Mouse (Mus musculus) neural tube, embryonic 12.5 days (tissue): Measurements from ENCODE around the gene Pmm2. TPM values are rescaled to one million over a fixed set of nuclear protein-coding genes. Genes with fewer than 3 reads are reported as not detected.

Experiments
- ATAC-seq: fragments of 200-750 bp; cut with Nextera tagmentation; 2 replicates; pipeline ENCODE4 v1.8.0; 2017; ENCODE audit warnings: low read depth, mild to moderate bottlenecking, moderate TSS enrichment, moderate library complexity; ENCODE audit not compliant: low FRiP score
- H3K27ac ChIP-seq: fragments of 300-500 bp; sonication (generic); 2 replicates; pipeline ENCODE4 v1.5.1; 2016
- H3K27me3 ChIP-seq: fragments of 300-500 bp; sonication (generic); replicated peaks from 2 replicates; pipeline ENCODE4 v1.6.1; 2016; ENCODE audit warnings: mild to moderate bottlenecking
- H3K36me3 ChIP-seq: fragments of 300-500 bp; sonication (generic); 2 replicates; pipeline ENCODE4 v1.6.1; 2016; ENCODE audit warnings: mild to moderate bottlenecking
- H3K4me1 ChIP-seq: fragments of 300-500 bp; sonication (generic); 2 replicates; pipeline ENCODE4 v1.6.1; 2016
- H3K4me2 ChIP-seq: fragments of 300-500 bp; sonication (generic); replicated peaks from 2 replicates; pipeline ENCODE4 v1.6.1; 2016; ENCODE audit warnings: mild to moderate bottlenecking
- H3K4me3 ChIP-seq: fragments of 300-500 bp; sonication (generic); 2 replicates; pipeline ENCODE4 v1.5.1; 2016
- H3K9ac ChIP-seq: fragments of 300-500 bp; sonication (generic); 2 replicates; pipeline ENCODE4 v1.6.1; 2016; ENCODE audit warnings: mild to moderate bottlenecking
- H3K9me3 ChIP-seq: fragments of 300-500 bp; sonication (generic); 2 replicates; pipeline ENCODE4 v1.6.1; 2016; ENCODE audit warnings: mild to moderate bottlenecking
- WGBS: fragments of 180-500 bp; shearing (Covaris S2); methylation state at CpG from one replicate; pipeline ENCODE4 v1.1.7; 2016; 5-methylcytosine and 5-hydroxymethylcytosine counted together
- polyA plus RNA-seq: library from polyadenylated mRNA; unstranded; fragments of >200 nt; fragmentation: Nextera tagmentation; extraction: Ambion mirVana; gene quantifications from 2 replicates; pipeline ENCODE4 v1.2.1, GENCODE M21; 2016

Gene Pmm2
- polyA plus RNA-seq, 1 experiment from 2014 or later, result 49.3 TPM

DNA sequence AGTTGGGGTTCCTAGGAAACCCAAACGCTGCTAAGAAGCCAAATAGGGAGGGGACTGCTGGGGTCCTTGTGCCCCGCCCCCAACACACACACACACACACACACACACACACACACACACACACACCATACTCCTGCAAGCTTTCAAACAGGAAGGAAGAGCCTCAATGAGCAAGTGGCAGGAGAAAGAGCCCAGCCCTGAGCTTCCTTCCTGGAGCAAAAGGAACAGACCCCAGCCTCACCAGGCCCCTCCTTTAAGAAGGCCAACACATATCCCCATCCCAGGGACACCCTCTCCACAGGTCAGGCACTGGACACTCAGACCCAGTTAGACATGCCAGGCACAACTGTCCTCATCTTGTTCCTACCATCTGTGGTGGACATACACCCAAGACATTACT is 25.5 kb downstream of the Pmm2 start:
- H3K27me3 ChIP-seq, result no peaks in the 10 kb centered on the region
- H3K36me3 ChIP-seq, result peaks cover 70% of the 10 kb centered on the region
- WGBS, result 73% methylated on average over 2 of the region's 2 CpGs
- no peak for ATAC-seq
- no peak overlapping the region for H3K4me2 ChIP-seq
- H3K9ac ChIP-seq, result no peak overlapping the region
- no peak overlapping the region for H3K4me3 ChIP-seq
- no peak overlapping the region for H3K27ac ChIP-seq
- peaks cover 43% of the 10 kb centered on the region for H3K4me1 ChIP-seq
- H3K9me3 ChIP-seq, result no peaks in the 10 kb centered on the region

DNA sequence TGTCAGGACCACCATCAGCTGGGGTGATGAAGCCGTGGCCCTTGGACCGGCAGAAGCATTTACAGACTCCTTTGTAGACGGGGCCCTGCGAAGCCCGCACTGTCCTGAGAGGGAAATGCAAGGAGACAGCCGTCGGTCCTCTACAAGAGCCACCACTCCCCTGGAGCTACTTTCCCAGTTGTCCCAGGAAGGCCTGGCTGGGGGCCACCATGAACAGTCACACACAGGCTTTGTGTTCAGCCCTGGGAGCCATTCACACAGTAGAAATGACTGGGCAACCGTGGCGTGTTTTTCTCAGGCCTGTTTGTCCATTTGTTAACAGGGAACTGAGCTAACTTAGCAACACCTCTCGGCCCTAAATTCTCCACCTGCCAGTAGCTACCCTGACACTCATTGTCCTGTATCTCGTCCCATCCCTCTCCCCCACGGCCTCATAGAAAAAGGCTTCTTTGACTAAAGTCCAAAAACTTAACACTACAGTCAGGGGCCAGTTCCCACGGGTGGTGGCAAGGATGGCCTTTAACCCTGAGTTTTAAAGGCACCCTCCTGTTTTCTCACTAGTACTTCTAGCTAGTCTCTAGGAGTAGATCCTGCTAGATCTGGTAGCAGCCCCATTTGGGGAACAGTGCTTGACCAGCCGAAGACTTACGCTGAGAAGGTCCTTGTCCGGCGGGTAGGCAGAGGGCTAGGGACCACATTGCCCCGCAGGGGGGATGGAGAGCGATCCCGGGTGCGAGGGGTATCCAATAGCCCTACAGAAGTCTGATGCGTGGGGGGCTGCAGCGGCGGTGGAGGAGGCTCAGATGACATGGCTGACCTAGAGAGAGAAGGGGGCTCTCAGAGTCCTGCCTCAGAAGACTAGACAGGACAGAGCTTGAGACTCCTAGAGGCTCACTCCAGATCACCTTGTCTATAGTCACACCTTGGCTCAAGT is 26.4 kb downstream of the Pmm2 start:
- H3K36me3 ChIP-seq, result peaks cover 65% of the 10 kb centered on the region

DNA sequence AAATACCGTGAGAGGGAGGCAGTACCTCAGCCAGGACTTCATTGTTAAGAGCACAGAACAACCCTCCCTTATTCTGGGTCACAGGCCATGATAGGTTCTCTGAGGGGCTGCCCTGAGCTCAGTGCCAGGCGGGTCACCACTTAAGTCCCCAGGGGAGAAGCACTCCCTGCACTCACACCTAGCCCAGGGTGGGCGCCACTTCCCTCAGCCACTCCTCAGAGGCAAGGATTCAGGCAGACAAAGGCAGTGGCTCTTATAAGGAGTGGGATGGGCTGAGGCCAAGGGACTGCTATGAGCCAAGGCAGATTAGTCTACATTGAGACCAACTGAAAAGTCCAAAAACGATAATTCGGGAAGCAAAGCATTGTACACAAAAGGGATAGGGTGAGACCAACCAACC is 27.9 kb downstream of the Pmm2 start:
- H3K27me3 ChIP-seq, result no peaks in the 10 kb centered on the region
- WGBS, result 86% methylated on average over 5 of the region's 5 CpGs
- H3K9ac ChIP-seq, result no peak overlapping the region
- H3K4me1 ChIP-seq, result peaks cover 66% of the 10 kb centered on the region
- H3K36me3 ChIP-seq, result peaks cover 52% of the 10 kb centered on the region
- H3K27ac ChIP-seq, result no peak overlapping the region
- H3K9me3 ChIP-seq, result no peaks in the 10 kb centered on the region
- no peak overlapping the region for H3K4me2 ChIP-seq
- H3K4me3 ChIP-seq, result no peak overlapping the region
- ATAC-seq, result no peak

More for the DNA sequence above, 26.4 kb downstream of the Pmm2 start:
- Histone ChIP-seq H3K27me3 (no peaks in the 10 kb centered on the region), H3K4me3 (no peak overlapping the region), H3K9ac (no peak overlapping the region; the same call in 1 of the 2 replicates), H3K4me2 (0 out of 2 replicates have a peak overlapping the region, but pooled peaks have one; percentile 5), H3K9me3 (no peaks in the 10 kb centered on the region), H3K4me1 (peaks cover 52% of the 10 kb centered on the region), H3K27ac (no peak overlapping the region)
- WGBS, result 81% methylated on average over 24 of the region's 24 CpGs
- ATAC-seq, result no peak

DNA sequence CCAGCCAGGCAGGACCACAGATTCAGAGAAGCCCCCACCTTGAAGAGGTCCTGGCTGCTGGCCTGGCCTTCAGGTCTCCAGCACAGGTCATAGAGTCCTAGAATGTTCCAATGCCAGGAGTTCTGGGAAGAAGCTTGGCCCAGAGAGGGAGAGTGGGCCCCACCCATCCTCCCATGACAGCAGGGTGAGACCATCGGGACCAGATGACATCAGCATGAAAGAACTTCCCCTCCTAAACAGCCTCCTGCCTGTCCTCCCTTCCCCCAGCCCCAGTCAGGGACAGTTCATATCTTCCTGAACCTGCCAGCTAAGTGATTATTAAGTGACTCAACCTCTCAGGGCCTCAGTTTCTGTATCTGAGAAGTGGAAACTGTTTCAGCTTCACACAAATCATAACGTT is 29.0 kb downstream of the Pmm2 start:
- no peak for ATAC-seq
- H3K9ac ChIP-seq, result no peak overlapping the region
- H3K27me3 ChIP-seq, result no peaks in the 10 kb centered on the region
- no peak overlapping the region for H3K4me3 ChIP-seq
- no peak overlapping the region for H3K27ac ChIP-seq
- H3K9me3 ChIP-seq, result no peaks in the 10 kb centered on the region
- 73% methylated on average over 2 of the region's 2 CpGs for WGBS
- peaks cover 73% of the 10 kb centered on the region for H3K4me1 ChIP-seq
- H3K4me2 ChIP-seq, result no peak overlapping the region
- H3K36me3 ChIP-seq, result peaks cover 43% of the 10 kb centered on the region

DNA sequence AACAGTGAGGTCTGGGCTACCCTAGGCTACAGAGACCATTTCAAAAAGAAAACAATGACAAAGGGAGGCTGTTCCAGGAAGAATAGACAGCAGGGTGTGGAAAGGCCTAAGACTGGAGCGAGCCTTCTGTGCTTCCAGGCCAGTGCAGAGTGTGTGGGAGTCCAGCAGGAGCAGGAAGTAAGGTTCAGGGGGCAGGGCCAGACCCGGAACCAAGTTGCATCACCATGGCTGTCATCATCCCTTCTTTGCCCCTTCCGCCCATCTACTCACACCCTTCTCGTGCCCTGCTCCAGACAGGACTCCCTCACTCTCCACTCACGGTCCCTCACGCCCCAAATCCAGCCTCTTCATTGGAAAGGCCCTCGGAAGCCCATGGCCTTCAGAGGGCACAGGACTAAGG is 29.8 kb downstream of the Pmm2 start:
- peaks cover 73% of the 10 kb centered on the region for H3K4me1 ChIP-seq
- no peak overlapping the region for H3K4me3 ChIP-seq
- no peaks in the 10 kb centered on the region for H3K27me3 ChIP-seq
- peaks cover 35% of the 10 kb centered on the region for H3K36me3 ChIP-seq
- H3K9ac ChIP-seq, result peak overlapping the region; percentile 33; the same call in 1 of the 2 replicates
- ATAC-seq, result no peak
- peak overlapping the region; percentile 21 for H3K4me2 ChIP-seq
- H3K27ac ChIP-seq, result no peak overlapping the region
- no peaks in the 10 kb centered on the region for H3K9me3 ChIP-seq
- WGBS, result 85% methylated on average over 7 of the region's 7 CpGs

DNA sequence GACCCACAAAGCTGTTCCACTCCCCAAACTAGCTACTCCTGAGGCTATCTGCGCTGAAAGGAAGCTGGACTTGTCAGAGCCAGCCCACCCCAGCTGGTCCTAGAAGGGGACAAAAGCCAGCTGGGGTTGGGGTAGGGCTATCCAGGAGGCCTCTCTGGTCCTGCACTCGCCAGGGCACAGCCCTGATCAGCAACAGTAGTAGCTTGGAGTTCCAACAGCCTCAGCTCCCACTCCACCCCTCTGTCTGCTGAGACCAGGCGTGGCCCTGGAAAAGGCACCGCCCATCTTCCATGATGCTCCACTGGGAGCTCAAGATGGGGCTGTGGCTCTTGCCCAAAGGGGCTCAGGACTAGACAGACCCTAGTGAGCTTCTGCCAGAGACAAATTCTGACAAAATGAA is 30.3 kb downstream of the Pmm2 start:
- Histone ChIP-seq H3K4me2 (peak overlapping the region; percentile 21), H3K9ac (peak overlapping the region; percentile 33; the same call in 1 of the 2 replicates), H3K4me3 (no peak overlapping the region), H3K36me3 (peaks cover 30% of the 10 kb centered on the region), H3K27me3 (no peaks in the 10 kb centered on the region), H3K27ac (no peak overlapping the region), H3K9me3 (no peaks in the 10 kb centered on the region), H3K4me1 (peaks cover 70% of the 10 kb centered on the region)
- WGBS, result 72% methylated on average over 4 of the region's 4 CpGs
- ATAC-seq, result no peak

DNA sequence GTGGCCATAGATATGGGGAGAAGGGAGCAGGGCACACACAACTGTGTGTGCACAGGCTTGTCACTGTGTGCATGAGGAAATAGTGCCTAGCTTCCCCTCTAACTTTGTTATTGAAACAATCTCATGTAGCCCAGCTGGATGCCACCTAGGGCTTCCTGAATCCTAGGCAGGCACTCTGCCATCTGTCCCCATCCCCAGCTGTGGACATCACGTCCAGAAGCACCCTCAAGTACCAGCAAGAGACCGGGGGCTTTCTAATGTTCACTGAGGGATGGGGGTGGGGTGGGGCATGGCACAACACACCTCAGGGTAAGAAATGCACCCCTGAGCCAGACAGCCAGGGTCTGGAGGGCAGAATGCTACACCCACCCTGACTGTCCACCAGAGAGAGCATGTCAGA is 30.9 kb downstream of the Pmm2 start:
- H3K9me3 ChIP-seq, result no peaks in the 10 kb centered on the region
- 77% methylated on average over 2 of the region's 2 CpGs for WGBS
- no peak for ATAC-seq
- no peak overlapping the region for H3K4me3 ChIP-seq
- H3K36me3 ChIP-seq, result peaks cover 24% of the 10 kb centered on the region
- H3K9ac ChIP-seq, result 0 out of 2 replicates have a peak overlapping the region, but pooled peaks have one; percentile 1
- no peak overlapping the region for H3K27ac ChIP-seq
- 0 out of 2 replicates have a peak, but pooled peaks cover 3% of the 10 kb centered on the region for H3K27me3 ChIP-seq
- peaks cover 67% of the 10 kb centered on the region for H3K4me1 ChIP-seq
- H3K4me2 ChIP-seq, result peak overlapping the region; percentile 83

DNA sequence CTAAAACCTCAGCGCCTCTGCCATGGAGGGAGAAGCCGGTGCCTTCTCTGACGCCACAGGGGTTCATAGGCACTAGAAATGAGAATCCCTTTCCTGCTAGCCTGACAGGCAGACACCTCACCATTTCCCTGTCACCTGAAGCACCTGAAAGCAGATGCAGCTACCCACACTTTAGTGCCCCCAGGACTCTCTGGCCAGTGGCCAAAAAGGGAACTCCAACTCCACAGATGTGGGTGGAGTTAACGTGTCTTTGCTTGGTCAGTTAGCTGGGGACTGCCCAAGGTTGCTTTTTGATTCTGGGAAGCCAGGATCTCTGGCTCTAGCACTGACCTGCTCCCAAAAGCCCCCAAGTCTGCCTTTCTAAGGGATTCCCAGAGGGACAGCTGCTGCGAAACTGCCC is 32.0 kb downstream of the Pmm2 start:
- 0 out of 2 replicates have a peak, but pooled peaks cover 3% of the 10 kb centered on the region for H3K27me3 ChIP-seq
- peaks cover 58% of the 10 kb centered on the region for H3K4me1 ChIP-seq
- 55% methylated on average over 5 of the region's 5 CpGs for WGBS
- no peaks in the 10 kb centered on the region for H3K9me3 ChIP-seq
- H3K27ac ChIP-seq, result peak overlapping the region; percentile 26; the same call in 1 of the 2 replicates
- peak overlapping the region; percentile 83 for H3K4me2 ChIP-seq
- H3K36me3 ChIP-seq, result peaks cover 15% of the 10 kb centered on the region; the same call in 1 of the 2 replicates
- ATAC-seq, result no peak
- H3K9ac ChIP-seq, result peak overlapping the region; percentile 74
- H3K4me3 ChIP-seq, result peak overlapping the region; percentile 75

DNA sequence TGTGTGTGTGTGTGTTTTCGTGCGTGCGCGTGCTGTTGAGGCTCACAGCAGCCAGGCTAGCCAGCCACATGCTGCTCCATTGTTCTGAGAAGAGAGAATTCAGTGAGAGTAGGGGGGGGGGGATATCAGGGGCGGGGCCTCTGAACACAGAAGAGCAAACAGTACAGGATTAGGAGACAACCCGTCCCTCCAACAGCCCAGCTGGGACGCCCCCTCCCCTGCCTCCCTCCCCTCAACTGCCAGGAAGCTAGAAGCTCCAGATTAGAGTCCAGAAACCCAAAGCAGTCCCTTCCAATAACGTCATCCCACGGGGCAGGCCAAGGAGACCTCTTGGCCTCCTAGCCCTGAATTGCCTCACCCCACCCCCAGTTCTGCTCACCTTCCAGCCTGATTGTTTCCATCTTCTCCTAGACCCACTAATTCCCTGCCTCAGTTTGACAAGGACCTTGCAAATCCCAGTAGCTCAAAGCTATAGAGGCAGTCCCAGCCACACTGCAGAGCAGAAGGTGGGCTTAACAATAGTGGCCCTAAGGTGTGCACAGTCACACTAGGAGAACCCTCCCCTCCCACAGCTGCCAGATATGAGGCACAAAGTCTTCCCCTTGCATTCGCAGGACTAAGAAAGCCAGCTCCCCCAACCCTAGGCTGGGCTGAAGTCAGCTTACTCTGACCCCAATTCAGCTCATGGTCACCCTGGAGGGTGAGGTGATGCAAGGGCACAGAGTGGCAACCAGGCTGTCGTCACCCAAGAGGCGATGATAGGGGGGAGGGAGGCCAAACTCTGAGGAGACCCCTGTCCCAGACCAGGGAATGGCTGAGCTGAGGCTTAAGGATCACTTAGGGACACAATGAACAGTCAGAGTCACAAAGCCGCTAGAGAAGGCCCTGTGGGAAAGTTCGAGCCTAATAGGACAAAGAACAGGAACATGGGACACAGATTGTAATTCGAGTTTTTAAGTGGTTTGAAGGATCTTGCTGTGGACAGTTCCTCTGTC is 32.9 kb downstream of the Pmm2 start:
- H3K4me3 ChIP-seq, result peak overlapping the region; percentile 75
- H3K9ac ChIP-seq, result peak overlapping the region; percentile 74
- ATAC-seq, result peak; percentile 36
- WGBS, result 5% methylated on average over 14 of the region's 15 CpGs
- peaks cover 15% of the 10 kb centered on the region; the same call in 1 of the 2 replicates for H3K36me3 ChIP-seq
- peak overlapping the region; percentile 83 for H3K4me2 ChIP-seq
- H3K27me3 ChIP-seq, result 0 out of 2 replicates have a peak, but pooled peaks cover 3% of the 10 kb centered on the region
- peaks cover 56% of the 10 kb centered on the region for H3K4me1 ChIP-seq
- peak overlapping the region; percentile 26; the same call in 1 of the 2 replicates for H3K27ac ChIP-seq
- H3K9me3 ChIP-seq, result no peaks in the 10 kb centered on the region

DNA sequence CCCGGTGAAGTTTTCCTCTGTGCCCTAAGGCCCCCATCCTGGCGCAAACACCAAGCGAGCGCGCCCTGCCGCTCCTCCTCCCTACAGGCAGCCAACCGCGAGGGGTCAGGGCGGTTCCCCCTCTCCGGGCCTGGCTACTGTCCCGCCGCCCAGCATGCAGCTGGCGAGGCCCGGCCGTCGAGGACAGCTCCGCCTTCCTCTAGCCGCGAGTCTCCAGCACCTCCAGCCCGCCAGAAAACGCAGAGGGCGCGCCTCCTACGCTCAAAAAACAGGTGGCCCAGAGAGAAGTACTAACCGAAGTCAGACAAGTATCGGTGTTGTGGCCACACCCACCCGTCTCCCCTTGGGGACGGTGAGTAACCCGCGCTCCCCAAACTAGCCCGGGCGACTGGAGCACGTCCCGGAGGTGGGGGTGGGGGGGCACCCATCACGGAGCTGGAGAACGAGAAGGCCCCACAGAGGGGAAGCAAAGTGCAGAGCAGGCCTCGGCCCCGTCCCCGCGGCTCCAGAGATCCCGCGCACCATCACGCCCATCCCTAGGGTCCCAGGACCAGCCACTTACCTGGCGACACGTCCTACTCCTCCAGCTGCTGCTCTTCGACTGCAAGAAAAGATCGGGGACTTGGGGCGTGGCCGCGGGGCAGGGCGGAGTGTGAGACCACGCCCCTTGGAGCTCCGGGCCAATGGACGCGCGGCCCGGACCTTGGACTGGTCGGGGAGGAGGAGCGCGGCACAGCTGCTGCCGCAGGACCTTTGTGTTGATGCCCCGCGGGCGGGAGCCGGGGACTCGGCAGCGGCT is 34.3 kb downstream of the Pmm2 start, which contains the start of gene Carhsp1:
Gene Carhsp1 (minus strand): TSS at position 605 of the 799 bp plus-strand sequence.
- ATAC-seq, result peak; percentile 92
- peaks cover 6% of the 10 kb centered on the region; the same call in 1 of the 2 replicates for H3K36me3 ChIP-seq
- H3K4me3 ChIP-seq, result peak within 1 kb of the TSS; percentile 75
- peak within 1 kb of the TSS; percentile 57; the same call in 1 of the 2 replicates for H3K27ac ChIP-seq
- 0 out of 2 replicates have a peak, but pooled peaks cover 3% of the 10 kb centered on the region for H3K27me3 ChIP-seq
- no peaks in the 10 kb centered on the region for H3K9me3 ChIP-seq
- peaks cover 42% of the 10 kb centered on the region for H3K4me1 ChIP-seq
- peak within 1 kb of the TSS; percentile 74 for H3K9ac ChIP-seq
- WGBS, result under 1% methylated on average over 67 of the region's 67 CpGs
- H3K4me2 ChIP-seq, result peak within 1 kb of the TSS; percentile 83

DNA sequence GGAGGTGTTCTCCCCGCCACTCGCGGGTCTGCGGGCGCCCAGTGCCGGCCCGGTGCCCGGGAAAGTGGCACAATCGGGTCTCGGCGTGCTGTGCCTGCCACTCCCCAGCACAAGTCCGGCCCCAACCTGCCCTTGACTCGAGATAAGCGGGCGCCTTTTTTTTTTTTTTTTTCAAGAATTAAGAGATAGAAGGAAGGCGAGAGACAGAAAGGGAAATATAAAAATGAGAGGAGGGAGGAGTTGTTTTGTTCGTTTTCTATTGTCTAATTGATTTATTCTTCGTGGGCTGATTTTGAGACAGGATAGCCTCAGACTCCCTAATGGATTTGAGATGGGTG is 34.8 kb downstream of the Pmm2 start:
- H3K9me3 ChIP-seq, result no peaks in the 10 kb centered on the region
- peaks cover 37% of the 10 kb centered on the region for H3K4me1 ChIP-seq
- H3K4me3 ChIP-seq, result peak overlapping the region; percentile 75
- peak overlapping the region; percentile 83 for H3K4me2 ChIP-seq
- WGBS, result under 1% methylated on average over 18 of the region's 18 CpGs
- H3K27me3 ChIP-seq, result 0 out of 2 replicates have a peak, but pooled peaks cover 3% of the 10 kb centered on the region
- no peak overlapping the region for H3K27ac ChIP-seq
- ATAC-seq, result no peak
- H3K9ac ChIP-seq, result peak overlapping the region; percentile 74
- peaks cover 6% of the 10 kb centered on the region; the same call in 1 of the 2 replicates for H3K36me3 ChIP-seq
